Mouse (Mus musculus) kidney, postnatal 4 days (tissue): ENCODE results near the gene Apln.
A peak's percentile ranks its signal among the peaks of the same experiment; 100 is the strongest.

Source experiments
- DNase-seq, 2 experiments: peaks; one replicate each; pipeline ENCODE4 v3.0.0; 2021; ENCODE audit warnings: mixed read lengths in 2 of 2

The Apln gene

DNA sequence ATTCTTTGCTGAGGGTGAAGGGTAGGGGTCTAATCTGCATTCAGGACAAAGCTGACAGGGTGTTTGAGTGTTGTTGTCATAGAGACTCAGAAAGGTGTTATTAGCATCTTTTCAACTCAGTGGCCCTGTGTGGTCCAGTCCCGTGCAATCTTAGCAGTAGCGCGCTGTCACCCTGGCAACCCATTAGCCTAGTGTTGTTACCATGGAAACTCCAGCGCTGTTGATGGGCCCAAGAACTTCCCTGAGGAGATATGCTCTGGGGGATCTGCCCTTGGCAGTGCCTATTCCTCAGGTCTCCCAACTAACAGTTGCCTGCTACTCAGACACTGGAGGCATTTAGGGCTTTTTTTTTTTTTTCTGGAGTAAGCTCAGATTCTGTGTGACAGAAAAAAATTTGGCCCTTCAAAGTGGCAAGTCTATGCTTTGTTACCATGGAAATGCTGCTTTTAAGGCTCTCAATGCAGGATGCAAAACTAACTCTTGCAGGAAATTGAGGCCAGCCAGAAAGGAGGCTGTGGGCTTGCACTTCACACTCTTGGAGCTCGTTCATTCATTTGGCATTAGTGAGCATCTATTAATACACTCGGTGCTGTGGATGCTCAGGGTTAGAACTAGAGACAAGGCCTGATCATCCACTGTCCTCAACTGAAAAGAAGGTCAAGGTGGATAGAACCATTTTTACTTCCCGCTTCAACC lies 17.6 kb downstream of the Apln start:
- no peak for DNase-seq

DNA sequence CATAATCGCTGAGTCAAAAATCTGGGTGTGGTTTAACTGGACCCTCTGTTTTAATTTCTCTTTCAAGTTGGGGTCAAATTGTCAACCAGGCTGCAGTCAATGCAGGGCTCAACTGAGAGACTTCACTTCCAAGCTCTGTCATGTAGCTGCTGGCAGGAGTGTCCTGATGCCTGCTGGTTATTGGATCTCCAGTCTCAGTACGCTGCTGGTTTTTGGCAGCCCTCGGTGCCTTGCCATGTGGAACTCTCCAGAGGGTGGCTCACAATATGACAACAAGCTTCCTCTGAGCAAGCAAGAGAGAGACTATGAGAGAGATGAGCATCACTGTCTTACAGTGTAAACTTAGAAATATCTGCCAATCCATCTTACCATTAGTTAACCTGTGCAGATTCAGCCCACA lies 23.0 kb downstream of the Apln start:
- DNase-seq: no peak

GRCm38 (mm10) chrX:48006062-48006461 lies 28.6 kb downstream of the Apln start:
- DNase-seq: peak; percentile 25 to 45

DNA sequence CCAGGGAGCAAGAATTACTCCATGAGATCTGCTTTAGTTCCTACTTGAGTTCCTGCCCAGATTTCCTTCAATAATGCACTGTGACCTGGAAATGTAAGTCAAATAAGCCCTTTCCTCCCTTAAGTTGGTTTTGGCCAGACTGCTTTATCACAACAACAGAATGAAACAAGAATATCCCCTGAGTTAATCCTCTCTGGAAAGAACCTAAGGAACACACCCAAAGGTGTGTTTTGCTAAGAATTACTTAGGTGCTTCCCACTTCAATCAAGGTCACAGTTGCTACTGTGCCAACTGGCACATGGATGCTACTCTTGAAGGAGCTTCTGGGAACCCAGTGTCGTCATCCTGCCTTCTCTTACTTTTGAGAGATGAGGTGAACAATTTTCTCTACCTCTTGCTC lies 29.9 kb downstream of the Apln start:
- DNase-seq: no peak

DNA sequence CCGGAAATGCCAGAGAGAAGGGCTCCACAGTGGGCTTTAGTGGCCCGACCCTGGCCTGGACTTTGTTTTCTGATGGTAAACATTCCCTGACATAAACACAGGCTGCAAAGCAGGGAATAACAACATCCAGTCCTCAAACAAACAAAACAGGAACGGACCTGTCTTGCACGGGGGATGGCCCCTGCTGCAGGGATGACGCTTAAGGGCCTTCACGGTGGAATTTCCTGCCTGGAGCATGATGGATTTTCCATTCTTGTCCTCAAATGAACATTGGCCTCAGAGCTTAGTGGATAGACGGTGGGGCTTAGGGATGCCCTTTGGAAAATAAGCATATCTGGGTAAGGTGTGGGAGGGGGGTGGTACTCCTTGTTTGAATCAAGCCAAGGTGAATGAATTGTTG lies 33.5 kb downstream of the Apln start:
- DNase-seq: no peak

GRCm38 (mm10) chrX:47998412-47998811 lies 36.2 kb downstream of the Apln start:
- no peak for DNase-seq

DNA sequence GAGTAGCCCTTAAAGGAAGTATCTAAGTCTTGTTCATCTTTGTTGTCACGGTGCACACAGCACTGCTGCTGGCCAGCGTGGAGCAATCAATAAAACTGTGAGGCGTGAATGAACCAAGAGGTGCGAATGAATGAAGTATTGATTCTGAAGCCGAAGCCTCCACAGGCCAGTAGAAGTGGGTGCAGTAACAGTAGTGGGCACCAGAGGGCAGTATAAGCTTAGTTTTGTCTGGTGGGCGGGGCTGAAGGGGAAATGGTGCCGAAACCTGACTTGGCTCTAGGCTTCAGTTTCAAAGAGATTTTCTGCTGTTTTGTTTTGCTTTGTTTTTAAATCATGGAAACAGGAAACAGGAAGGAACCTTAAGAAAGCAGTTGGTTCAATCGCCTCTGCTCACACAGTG lies 42.0 kb downstream of the Apln start:
- peak; percentile 85 to 86 for DNase-seq

DNA sequence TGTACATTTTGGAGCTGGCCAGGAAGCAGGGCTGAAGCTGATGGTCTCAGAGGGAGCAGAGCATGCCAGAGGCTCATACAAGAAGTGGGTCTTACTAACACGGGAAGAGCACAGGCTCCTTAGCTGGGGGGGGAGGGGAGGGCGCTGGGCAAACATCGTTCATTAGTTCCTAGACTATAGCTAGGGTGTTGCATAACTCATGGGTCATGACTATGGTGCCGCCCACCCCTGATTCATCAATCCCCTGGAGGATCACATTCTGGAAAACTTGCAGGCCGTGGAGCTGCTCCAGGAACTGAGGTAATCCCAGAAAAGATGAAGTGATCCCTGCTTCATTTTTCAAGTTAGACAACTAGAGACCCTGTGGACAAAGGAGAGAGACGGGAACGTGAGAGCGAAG lies 46.6 kb downstream of the Apln start:
- peak in 1 of 2 experiments; percentile 36 for DNase-seq

DNA sequence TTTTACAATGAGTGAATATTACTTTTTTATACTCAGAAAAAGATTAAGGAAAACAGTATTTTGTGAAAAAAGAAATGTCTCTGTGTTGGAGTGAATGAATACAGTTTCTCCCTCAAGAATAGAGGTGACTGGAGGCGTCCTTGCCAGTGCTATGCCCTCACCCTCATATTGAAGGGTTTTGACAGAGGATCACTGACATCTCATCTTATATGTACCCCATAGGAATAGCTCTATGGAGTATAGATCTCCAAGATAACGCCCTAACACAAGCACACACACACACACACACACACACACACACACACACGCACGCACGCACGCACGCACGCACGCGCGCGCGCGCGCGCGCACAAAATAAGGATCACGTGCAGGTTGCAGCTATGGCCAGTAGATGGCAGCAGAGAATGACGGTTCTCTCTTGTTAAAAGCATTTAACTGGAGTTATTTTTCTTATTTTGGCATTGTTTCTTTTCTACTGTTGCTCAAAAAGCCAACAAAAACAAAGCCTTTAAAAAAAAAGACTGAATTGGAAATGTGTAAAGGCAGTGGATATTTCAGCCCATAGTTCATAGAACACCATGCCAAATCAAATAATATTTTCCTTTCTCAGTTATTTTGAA lies 49.5 kb downstream of the Apln start:
- peak; percentile 73 to 74 for DNase-seq

GRCm38 (mm10) chrX:47977078-47977477 lies 57.6 kb downstream of the Apln start:
- DNase-seq: no peak

- DNase-seq: no peak
These were observed 58.1 kb downstream of the Apln start for GRCm38 (mm10) chrX:47976551-47976950.
